Mouse (Mus musculus): ENCODE data around the gene Pgpep1l. TPM values are rescaled to one million over a fixed set of nuclear protein-coding genes. Genes with fewer than 3 reads are reported as not detected.

The Pgpep1l gene
- polyA plus RNA-seq, 1 experiment from 2014 or later = not detected

GRCm38 (mm10) chr7:68193958-68194695 is 69.9 kb downstream of the Pgpep1l start:
- H3K9ac ChIP-seq (ENCODE audit: low read depth, low read length) = no peak overlapping the region
- no peak overlapping the region for H3K4me3 ChIP-seq (ENCODE audit: low read depth, low read length)
- no peaks in the 10 kb centered on the region for H3K9me3 ChIP-seq (replicated peaks; ENCODE audit: control insufficient read depth, low read length)
- no peak overlapping the region for H3K4me2 ChIP-seq (ENCODE audit: low read depth, low read length)
- peaks cover 13% of the 10 kb centered on the region for H3K36me3 ChIP-seq (ENCODE audit: control insufficient read depth, insufficient read depth)
- H3K27me3 ChIP-seq (ENCODE audit: control insufficient read depth, insufficient read depth, low read depth, low read length) = no peaks in the 10 kb centered on the region
- 42% methylated on average over 15 of the region's 15 CpGs for WGBS (ENCODE audit: insufficient replicate concordance)
- no peak overlapping the region for H3K27ac ChIP-seq (ENCODE audit: low read length)
- ATAC-seq (ENCODE audit: low read depth) = no peak
- peaks cover 6% of the 10 kb centered on the region for H3K4me1 ChIP-seq (ENCODE audit: control insufficient read depth, low read depth, low read length)

- no peaks in the 10 kb centered on the region for H3K9me3 ChIP-seq (replicated peaks; ENCODE audit: control insufficient read depth, low read length)
- WGBS (ENCODE audit: insufficient replicate concordance) = 33% methylated on average over 13 of the region's 13 CpGs
- peaks cover 6% of the 10 kb centered on the region for H3K36me3 ChIP-seq (ENCODE audit: control insufficient read depth, insufficient read depth)
- peaks cover 13% of the 10 kb centered on the region for H3K4me1 ChIP-seq (ENCODE audit: control insufficient read depth, low read depth, low read length)
- no peaks in the 10 kb centered on the region for H3K27me3 ChIP-seq (ENCODE audit: control insufficient read depth, insufficient read depth, low read depth, low read length)
- H3K4me2 ChIP-seq (ENCODE audit: low read depth, low read length) = peak overlapping the region; percentile 35
- H3K9ac ChIP-seq (ENCODE audit: low read depth, low read length) = no peak overlapping the region
- H3K27ac ChIP-seq (ENCODE audit: low read length) = peak overlapping the region; percentile 8; the same call in 1 of the 2 replicates
- ATAC-seq (ENCODE audit: low read depth) = no peak
- no peak overlapping the region for H3K4me3 ChIP-seq (ENCODE audit: low read depth, low read length)
Measured at GRCm38 (mm10) chr7:68189691-68190456, 74.2 kb downstream of the Pgpep1l start.

- no peak overlapping the region; the same call in 1 of the 2 replicates for H3K27ac ChIP-seq (ENCODE audit: low read length)
- peaks cover 6% of the 10 kb centered on the region; the same call in 1 of the 2 replicates for H3K36me3 ChIP-seq (ENCODE audit: control insufficient read depth, insufficient read depth)
- H3K4me3 ChIP-seq (ENCODE audit: low read depth, low read length) = no peak overlapping the region
- H3K9ac ChIP-seq (ENCODE audit: low read depth, low read length) = no peak overlapping the region
- H3K4me1 ChIP-seq (ENCODE audit: control insufficient read depth, low read depth, low read length) = peaks cover 13% of the 10 kb centered on the region
- 4% methylated on average over 6 of the region's 6 CpGs for WGBS (ENCODE audit: insufficient replicate concordance)
- no peaks in the 10 kb centered on the region for H3K27me3 ChIP-seq (ENCODE audit: control insufficient read depth, insufficient read depth, low read depth, low read length)
- no peaks in the 10 kb centered on the region for H3K9me3 ChIP-seq (replicated peaks; ENCODE audit: control insufficient read depth, low read length)
- ATAC-seq (ENCODE audit: low read depth) = peak; percentile 86
- H3K4me2 ChIP-seq (ENCODE audit: low read depth, low read length) = peak overlapping the region; percentile 35
Measured at GRCm38 (mm10) chr7:68189211-68189610, 74.8 kb downstream of the Pgpep1l start.

Other genes starting within 250 kb of the Pgpep1l start
- gene Fam169b, start 9.6 kb upstream of the Pgpep1l start, polyA plus RNA-seq (2015; fragmentation: Nextera tagmentation; extraction: Ambion mirVana) = 0.54 and 1.1 TPM in 2 replicates

Data from liver, embryonic 16.5 days (tissue).